Mouse (Mus musculus): Measurements from ENCODE around the gene Cish. TPM values are rescaled to one million over a fixed set of nuclear protein-coding genes. Genes with fewer than 3 reads are reported as not detected.

Cish gene
- polyA plus RNA-seq, 1 experiment from 2014 or later = 26.2 TPM

- ATAC-seq (replicated peaks; ENCODE audit: low FRiP score, low read depth) (no peak), DNase-seq (ENCODE audit: low spot score) (no peak)
- H3K36me3 ChIP-seq (ENCODE audit: insufficient read depth, low read length) = no peaks in the 10 kb centered on the region
- no peaks in the 10 kb centered on the region for H3K9me3 ChIP-seq (replicated peaks; ENCODE audit: low read length)
- H3K4me3 ChIP-seq (replicated peaks; ENCODE audit: low read depth, low read length) = no peak overlapping the region
- H3K9ac ChIP-seq (ENCODE audit: low read depth, low read length) = no peak overlapping the region
- no peaks in the 10 kb centered on the region for H3K4me1 ChIP-seq (replicated peaks; ENCODE audit: insufficient read depth, low read length)
- 68% methylated on average over 10 of the region's 10 CpGs for WGBS
- H3K27ac ChIP-seq = no peak overlapping the region
- H3K27me3 ChIP-seq (ENCODE audit: insufficient read depth, low read length) = no peaks in the 10 kb centered on the region
- H3K4me2 ChIP-seq (ENCODE audit: low read length) = no peak overlapping the region
- TF ChIP-seq CTCF (IDR thresholded peaks at IDR 0.05; ENCODE audit: low read depth) = no peak
Observed at GRCm38 (mm10) chr9:107273184-107273583, 22.6 kb upstream of the Cish start.

DNA sequence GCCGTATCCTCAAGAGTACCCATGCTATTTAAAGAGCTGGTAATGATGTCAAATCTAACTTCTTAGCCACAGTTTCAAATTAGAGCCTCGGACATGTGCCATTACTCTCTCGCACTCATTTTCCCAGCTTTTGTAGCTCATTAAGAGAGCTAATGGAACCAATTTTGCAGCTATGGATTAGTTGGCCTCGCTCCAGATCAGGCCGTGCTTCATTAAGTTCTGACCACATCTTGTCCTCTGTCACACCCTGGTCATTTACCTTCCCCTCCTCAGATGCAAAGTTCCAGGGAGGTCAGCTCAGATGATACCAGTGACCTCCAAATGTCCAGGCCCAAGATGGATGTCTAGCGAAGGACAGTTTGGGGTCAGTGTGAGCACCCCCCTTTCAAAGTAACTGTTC lies 21.1 kb upstream of the Cish start:
- 49% methylated on average over 6 of the region's 6 CpGs for WGBS
- H3K9me3 ChIP-seq (replicated peaks; ENCODE audit: low read length) = no peaks in the 10 kb centered on the region
- H3K4me2 ChIP-seq (ENCODE audit: low read length) = no peak overlapping the region
- H3K4me1 ChIP-seq (replicated peaks; ENCODE audit: insufficient read depth, low read length) = peaks cover 6% of the 10 kb centered on the region
- H3K27me3 ChIP-seq (ENCODE audit: insufficient read depth, low read length) = no peaks in the 10 kb centered on the region
- TF ChIP-seq CTCF (IDR thresholded peaks at IDR 0.05; ENCODE audit: low read depth) = no peak
- H3K27ac ChIP-seq = no peak overlapping the region
- DNase-seq (ENCODE audit: low spot score) = no peak
- H3K4me3 ChIP-seq (replicated peaks; ENCODE audit: low read depth, low read length) = no peak overlapping the region
- ATAC-seq (replicated peaks; ENCODE audit: low FRiP score, low read depth) = no peak
- H3K36me3 ChIP-seq (ENCODE audit: insufficient read depth, low read length) = no peaks in the 10 kb centered on the region
- H3K9ac ChIP-seq (ENCODE audit: low read depth, low read length) = no peak overlapping the region

GRCm38 (mm10) chr9:107275710-107276109 lies 20.1 kb upstream of the Cish start:
- TF ChIP-seq CTCF (IDR thresholded peaks at IDR 0.05; ENCODE audit: low read depth) = no peak
- WGBS = 91% methylated on average over 5 of the region's 5 CpGs
- no peaks in the 10 kb centered on the region for H3K27me3 ChIP-seq (ENCODE audit: insufficient read depth, low read length)

DNA sequence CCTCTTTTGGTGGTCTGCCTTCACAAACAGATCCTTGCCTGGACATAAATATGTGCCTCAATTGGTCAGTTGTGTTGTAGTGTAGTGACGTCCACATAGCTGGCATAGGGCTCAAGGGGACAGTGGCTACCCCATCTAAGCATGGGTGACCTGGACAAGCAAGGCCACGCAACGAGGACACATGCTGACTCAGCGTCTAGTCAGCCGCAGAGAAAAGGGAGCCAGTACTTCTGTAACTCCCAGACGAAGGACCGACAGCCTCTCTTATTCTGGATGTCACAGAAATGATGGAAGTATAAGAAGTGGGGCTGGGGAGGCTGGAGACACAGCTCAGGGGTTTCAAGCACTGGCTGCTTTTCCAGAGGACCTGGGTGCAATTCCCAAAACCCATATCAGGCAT lies 18.2 kb upstream of the Cish start:
- Histone ChIP-seq H3K4me2 (ENCODE audit: low read length) (no peak overlapping the region), H3K27me3 (ENCODE audit: insufficient read depth, low read length) (no peaks in the 10 kb centered on the region), H3K4me3 (replicated peaks; ENCODE audit: low read depth, low read length) (no peak overlapping the region), H3K4me1 (replicated peaks; ENCODE audit: insufficient read depth, low read length) (peaks cover 14% of the 10 kb centered on the region), H3K9me3 (replicated peaks; ENCODE audit: low read length) (no peaks in the 10 kb centered on the region), H3K27ac (no peak overlapping the region), H3K9ac (ENCODE audit: low read depth, low read length) (no peak overlapping the region), H3K36me3 (ENCODE audit: insufficient read depth, low read length) (no peaks in the 10 kb centered on the region)
- TF ChIP-seq CTCF (IDR thresholded peaks at IDR 0.05; ENCODE audit: low read depth) = no peak
- no peak for DNase-seq (ENCODE audit: low spot score)
- no peak for ATAC-seq (replicated peaks; ENCODE audit: low FRiP score, low read depth)
- WGBS = 83% methylated on average over 7 of the region's 7 CpGs

More at GRCm38 (mm10) chr9:107275710-107276109, 20.1 kb upstream of the Cish start:
- H3K36me3 ChIP-seq (ENCODE audit: insufficient read depth, low read length) = no peaks in the 10 kb centered on the region
- H3K4me3 ChIP-seq (replicated peaks; ENCODE audit: low read depth, low read length) = no peak overlapping the region
- no peak for DNase-seq (ENCODE audit: low spot score)
- ATAC-seq (replicated peaks; ENCODE audit: low FRiP score, low read depth) = no peak
- H3K4me1 ChIP-seq (replicated peaks; ENCODE audit: insufficient read depth, low read length) = peaks cover 14% of the 10 kb centered on the region
- no peak overlapping the region for H3K9ac ChIP-seq (ENCODE audit: low read depth, low read length)
- H3K9me3 ChIP-seq (replicated peaks; ENCODE audit: low read length) = no peaks in the 10 kb centered on the region
- no peak overlapping the region for H3K4me2 ChIP-seq (ENCODE audit: low read length)
- H3K27ac ChIP-seq = no peak overlapping the region

DNA sequence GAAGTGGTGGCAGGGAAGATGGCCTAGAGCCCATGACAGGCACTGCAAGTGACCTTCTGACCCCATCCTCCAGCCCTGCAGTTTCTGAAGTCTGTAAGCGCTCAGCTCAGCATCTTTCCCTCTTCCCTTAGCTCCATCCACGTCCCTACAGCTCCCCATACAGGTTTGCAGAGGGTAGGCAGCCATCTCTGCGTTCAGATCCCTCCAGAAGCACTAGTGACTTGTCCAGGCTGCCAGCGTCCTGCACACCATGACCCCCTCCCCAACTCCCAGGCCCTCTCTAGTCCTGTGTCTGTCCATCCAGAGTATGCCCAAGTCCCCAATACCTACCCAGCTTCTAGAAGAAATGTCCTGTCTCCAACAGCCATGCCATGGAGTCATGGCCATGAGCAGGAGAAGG lies 17.7 kb upstream of the Cish start:
- no peak for TF ChIP-seq CTCF (IDR thresholded peaks at IDR 0.05; ENCODE audit: low read depth)
- Histone ChIP-seq H3K4me3 (replicated peaks; ENCODE audit: low read depth, low read length) (no peak overlapping the region), H3K9me3 (replicated peaks; ENCODE audit: low read length) (no peaks in the 10 kb centered on the region), H3K4me2 (ENCODE audit: low read length) (no peak overlapping the region), H3K9ac (ENCODE audit: low read depth, low read length) (no peak overlapping the region), H3K27ac (no peak overlapping the region), H3K36me3 (ENCODE audit: insufficient read depth, low read length) (no peaks in the 10 kb centered on the region), H3K27me3 (ENCODE audit: insufficient read depth, low read length) (no peaks in the 10 kb centered on the region), H3K4me1 (replicated peaks; ENCODE audit: insufficient read depth, low read length) (peaks cover 14% of the 10 kb centered on the region)
- WGBS = 70% methylated on average over 4 of the region's 4 CpGs
- DNase-seq (ENCODE audit: low spot score) = no peak
- no peak for ATAC-seq (replicated peaks; ENCODE audit: low FRiP score, low read depth)

DNA sequence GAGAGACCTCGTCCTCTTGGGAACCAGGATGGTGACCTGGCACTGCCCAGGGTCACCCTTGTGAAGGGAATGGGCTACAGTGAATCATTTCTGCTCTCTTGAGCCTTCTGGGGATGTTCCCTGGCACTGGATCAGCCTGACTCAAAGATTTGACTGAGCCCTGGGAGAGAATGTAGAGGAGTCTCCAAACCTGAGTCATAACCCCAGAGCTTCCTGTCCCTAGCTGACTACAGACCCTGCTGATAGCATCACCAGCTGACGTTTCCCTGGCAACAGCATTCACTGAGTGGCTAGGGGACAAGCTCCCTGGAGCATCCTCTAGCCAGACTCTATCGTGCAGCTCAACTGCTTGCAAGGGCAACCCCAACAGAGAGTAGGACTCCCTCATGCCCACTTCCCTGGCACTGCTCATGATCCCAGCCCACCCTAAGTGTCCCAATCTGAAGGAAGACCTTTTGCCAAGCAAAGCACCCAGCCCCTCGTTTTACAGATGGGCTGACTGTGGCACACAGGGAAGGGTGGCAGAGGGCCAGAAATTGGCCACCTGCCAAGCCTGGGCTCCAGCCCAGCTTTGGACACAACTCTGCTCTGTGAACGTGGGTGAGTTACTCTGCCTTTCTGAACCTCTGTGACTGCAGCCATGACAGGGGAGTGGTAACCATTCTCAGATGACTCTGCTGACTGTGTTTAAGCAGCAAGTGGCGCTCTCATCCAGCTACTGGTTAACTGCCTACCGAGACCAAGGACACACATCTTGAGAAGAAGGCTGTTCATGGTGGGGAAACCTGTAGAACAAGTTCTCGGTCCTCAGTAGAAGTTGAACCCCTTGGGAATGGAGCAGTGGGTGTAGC lies 17.1 kb upstream of the Cish start:
- ATAC-seq (replicated peaks; ENCODE audit: low FRiP score, low read depth) = no peak; the same call in 1 of the 2 replicates
- H3K4me2 ChIP-seq (ENCODE audit: low read length) = no peak overlapping the region
- 55% methylated on average over 8 of the region's 8 CpGs for WGBS
- H3K9me3 ChIP-seq (replicated peaks; ENCODE audit: low read length) = no peaks in the 10 kb centered on the region
- peaks cover 14% of the 10 kb centered on the region for H3K4me1 ChIP-seq (replicated peaks; ENCODE audit: insufficient read depth, low read length)
- no peak overlapping the region for H3K4me3 ChIP-seq (replicated peaks; ENCODE audit: low read depth, low read length)
- no peak overlapping the region for H3K9ac ChIP-seq (ENCODE audit: low read depth, low read length)
- H3K36me3 ChIP-seq (ENCODE audit: insufficient read depth, low read length) = no peaks in the 10 kb centered on the region
- no peaks in the 10 kb centered on the region for H3K27me3 ChIP-seq (ENCODE audit: insufficient read depth, low read length)
- no peak for DNase-seq (ENCODE audit: low spot score)
- no peak overlapping the region for H3K27ac ChIP-seq
- peak; percentile 30; the same call in 1 of the 2 replicates for TF ChIP-seq CTCF (IDR thresholded peaks at IDR 0.05; ENCODE audit: low read depth)

Measured in kidney, postnatal 0 days (tissue).